Mouse (Mus musculus) myocyte (in vitro differentiated cells): Measurements from ENCODE around the gene Smg6.

Experiments
- E2F4 ChIP-seq: IDR thresholded peaks from one replicate; pipeline ENCODE4 v1.6.1; 2011; ENCODE audit warnings: mild to moderate bottlenecking, control low read depth, moderate library complexity; ENCODE audit not compliant: insufficient read depth
- MAX ChIP-seq: IDR thresholded peaks from one replicate; pipeline ENCODE4 v1.6.1; 2011; ENCODE audit warnings: low read depth, mild to moderate bottlenecking, control low read depth
- POLR2A ChIP-seq: IDR thresholded peaks from one replicate; pipeline ENCODE4 v1.6.1; 2011; ENCODE audit warnings: low read depth, mild to moderate bottlenecking, control low read depth, moderate library complexity; ENCODE audit not compliant: insufficient read length
- TCF12 ChIP-seq: IDR thresholded peaks from one replicate; pipeline ENCODE4 v1.6.1; 2011; ENCODE audit warnings: mild to moderate bottlenecking, control low read depth; ENCODE audit not compliant: poor library complexity, insufficient read depth, severe bottlenecking

DNA sequence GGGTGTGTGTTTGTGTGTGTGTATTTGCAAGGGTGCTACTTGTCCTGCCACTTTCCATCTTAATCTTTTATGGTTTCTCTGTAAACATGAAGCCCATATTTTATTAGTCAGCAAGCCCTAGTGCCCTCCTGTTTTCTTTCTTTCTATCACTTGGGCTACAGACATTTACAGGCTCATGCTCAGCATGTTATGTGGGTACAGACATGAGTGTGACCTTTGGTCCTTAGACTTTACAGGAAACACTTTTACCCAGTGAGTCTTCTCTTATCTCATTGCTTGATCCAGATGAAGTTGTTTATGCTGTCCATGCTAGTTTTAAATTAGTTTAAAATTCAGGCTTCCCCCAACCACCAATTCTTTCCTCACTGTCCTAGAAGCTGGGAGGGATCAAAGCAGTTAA, 36.3 kb downstream of the Smg6 start:
- TF ChIP-seq POLR2A: no peak
- no peak for TF ChIP-seq E2F4
- TF ChIP-seq TCF12: no peak
- TF ChIP-seq MAX: no peak
